ENCODE assay signal across 9 mouse cellular contexts in the genomic region with DNA sequence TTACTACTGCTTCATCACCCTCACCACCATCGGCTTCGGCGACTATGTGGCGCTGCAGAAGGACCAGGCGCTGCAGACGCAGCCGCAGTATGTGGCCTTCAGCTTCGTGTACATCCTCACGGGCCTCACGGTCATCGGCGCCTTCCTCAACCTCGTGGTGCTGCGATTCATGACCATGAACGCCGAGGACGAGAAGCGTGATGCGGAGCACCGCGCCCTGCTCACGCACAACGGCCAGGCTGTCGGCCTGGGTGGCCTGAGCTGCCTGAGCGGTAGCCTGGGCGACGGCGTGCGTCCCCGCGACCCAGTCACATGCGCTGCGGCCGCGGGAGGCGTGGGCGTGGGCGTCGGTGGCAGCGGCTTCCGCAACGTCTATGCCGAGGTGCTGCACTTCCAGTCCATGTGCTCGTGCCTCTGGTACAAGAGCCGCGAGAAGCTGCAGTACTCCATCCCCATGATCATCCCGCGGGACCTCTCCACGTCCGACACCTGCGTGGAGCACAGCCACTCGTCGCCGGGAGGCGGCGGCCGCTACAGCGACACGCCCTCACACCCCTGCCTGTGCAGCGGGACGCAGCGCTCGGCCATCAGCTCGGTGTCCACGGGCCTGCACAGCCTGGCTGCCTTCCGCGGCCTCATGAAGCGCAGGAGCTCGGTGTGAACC. TPM values are rescaled to one million over a fixed set of nuclear protein-coding genes. Genes with fewer than 3 reads are reported as not detected.
A peak's percentile ranks its signal among the peaks of the same experiment; 100 is the strongest.
DNase-seq lines count a peak whose midpoint lies in the region; ATAC-seq and TF ChIP-seq lines count a peak whose summit lies in the region.
"Had no signal": no experiment of that assay in that cellular context is flagged by ENCODE, and none has a peak within 500 bp of the region (broad histone marks: within the 10 kb centered on the region; RNA-seq: fewer than 3 reads in every experiment).

No protein-coding gene starts in this region.

- 0 out of 2 replicates have a peak overlapping the region, but pooled peaks have one; percentile 3 for H3K4me3 ChIP-seq in embryonic fibroblast, embryonic 13.5 days (ENCODE audit: insufficient read depth, low read length)

- TF ChIP-seq POLR2A in embryonic fibroblast, embryonic 13.5 days (IDR thresholded peaks at IDR 0.05; ENCODE audit: low read depth, low read length) = no peak

- TF ChIP-seq CTCF in embryonic fibroblast, embryonic 13.5 days (IDR thresholded peaks at IDR 0.05; ENCODE audit: borderline replicate concordance, insufficient read depth, low read length) = no peak

- no peaks in the 10 kb centered on the region for H3K4me1 ChIP-seq in embryonic fibroblast, embryonic 13.5 days (ENCODE audit: control insufficient read depth, insufficient read depth, low read length)

- no peak overlapping the region for H3K27ac ChIP-seq in embryonic fibroblast, embryonic 13.5 days (ENCODE audit: insufficient read depth, low read length)

- DNase-seq in cerebellum, postnatal 25 days = peak; percentile 62 to 63
- DNase-seq in cerebellum, adult 11-12 months = no peak
- peak; percentile 16 to 24 for DNase-seq in CD8-positive naive resting alpha-beta T cell, adult 2 months (ENCODE audit: low read depth in 2 of 2, low spot score in 2 of 2)
- DNase-seq in kidney, postnatal 10 days = peak; percentile 59
- DNase-seq in spleen, postnatal 10 days (ENCODE audit: low spot score in 2 of 2) = peak; percentile 20 to 49
- no peak for DNase-seq in c-Kit-positive CD71-positive TER-119-positive erythroid progenitor cells, embryonic 14.5 days (ENCODE audit: low spot score)

- ATAC-seq in megakaryocyte, adult 5-6 weeks (ENCODE audit: poor library complexity, severe bottlenecking) = peak; percentile 64

RNA-seq across cellular contexts. Expression of gene Slc35f6, which starts 25.4 kb away (rescaled TPM):
- 36.9 and 41.0 TPM in 2 replicates for polyA plus RNA-seq in embryonic fibroblast, embryonic 13.5 days (2011; ENCODE audit: insufficient read length, low read depth, missing spikeins)
- total RNA-seq in megakaryocyte, adult 5-6 weeks (2015) = 21.5 and 28.8 TPM in 2 replicates
- total RNA-seq in megakaryocyte, adult 5-6 weeks (2017) = 23.9 and 26.0 TPM in 2 replicates

RNA-seq across cellular contexts. Expression of gene Kcnk3, which starts 34.3 kb away (rescaled TPM):
- polyA plus RNA-seq in embryonic fibroblast, embryonic 13.5 days (2011; ENCODE audit: insufficient read length, low read depth, missing spikeins) = 1.3 and 1.6 TPM in 2 replicates
- total RNA-seq in megakaryocyte, adult 5-6 weeks (2015) = not detected in 2 replicates
- total RNA-seq in megakaryocyte, adult 5-6 weeks (2017) = not detected in 2 replicates
- total RNA-seq: MEL had no signal

RNA-seq across cellular contexts. Expression of gene Cenpa, which starts 44.3 kb away (rescaled TPM):
- polyA plus RNA-seq in embryonic fibroblast, embryonic 13.5 days (2011; ENCODE audit: insufficient read length, low read depth, missing spikeins) = 37.9 and 59.8 TPM in 2 replicates
- total RNA-seq in megakaryocyte, adult 5-6 weeks (2015) = 190 and 250 TPM in 2 replicates
- total RNA-seq in megakaryocyte, adult 5-6 weeks (2017) = 124 and 127 TPM in 2 replicates

Comparison
In these comparisons a context has a peak if more than half of its experiments do, and no peak if none do; other contexts are left out.
1. DNase-seq: peak in cerebellum, postnatal 25 days (2 of 2), CD8-positive naive resting alpha-beta T cell, adult 2 months (2 of 2), kidney, postnatal 10 days (single experiment) and spleen, postnatal 10 days (2 of 2); none in cerebellum, adult 11-12 months (single experiment) and c-Kit-positive CD71-positive TER-119-positive erythroid progenitor cells, embryonic 14.5 days (single experiment).